Mouse (Mus musculus): Measurements from ENCODE around the gene Naa30.
"Not testable (repeated sequence)": the region's sequence is repeated elsewhere in the genome, so short reads cannot be mapped to it uniquely, and the experiment has no call there.

Naa30 gene

DNA sequence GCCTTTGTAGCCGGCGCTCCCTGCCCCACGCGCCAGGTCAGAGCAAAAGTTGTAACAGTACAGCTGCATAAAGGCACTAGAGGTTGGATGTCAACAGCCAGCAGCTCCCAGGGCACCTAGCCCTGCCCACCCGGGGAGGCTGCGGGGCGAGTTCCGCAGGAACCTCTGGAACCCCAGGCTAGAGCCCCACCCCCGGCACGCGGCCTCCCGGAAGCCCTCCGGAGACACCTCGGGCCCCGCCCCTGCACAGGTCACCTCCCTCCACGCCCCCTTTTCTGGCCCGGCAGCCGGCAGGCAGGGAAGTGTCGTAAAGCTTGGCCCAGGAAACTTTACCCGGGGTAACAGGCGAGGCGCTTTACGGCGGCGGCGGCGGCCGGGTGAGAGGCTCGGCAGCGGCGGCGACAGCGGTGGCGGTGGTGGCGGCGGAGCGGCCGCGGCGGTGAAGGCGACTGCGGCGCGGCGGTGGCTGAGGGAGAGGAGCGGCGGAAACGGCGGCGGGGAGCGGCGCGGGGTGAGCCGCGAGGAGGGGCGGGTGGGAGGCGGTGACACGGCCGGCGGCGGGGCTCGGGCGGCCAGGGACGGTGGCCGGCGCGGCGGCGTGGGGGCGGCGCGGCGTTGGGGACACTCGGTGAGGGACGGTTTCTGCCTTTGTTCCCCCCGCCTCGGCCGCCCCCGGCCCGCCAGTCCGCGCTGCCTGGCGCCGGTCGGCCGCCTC lies at the start of gene Naa30:
Gene Naa30, plus strand, starts transcription at position 360 of the 715 bp plus-strand sequence.
- DNase-seq (ENCODE audit: low read depth, low spot score) = peak; percentile 97

DNA sequence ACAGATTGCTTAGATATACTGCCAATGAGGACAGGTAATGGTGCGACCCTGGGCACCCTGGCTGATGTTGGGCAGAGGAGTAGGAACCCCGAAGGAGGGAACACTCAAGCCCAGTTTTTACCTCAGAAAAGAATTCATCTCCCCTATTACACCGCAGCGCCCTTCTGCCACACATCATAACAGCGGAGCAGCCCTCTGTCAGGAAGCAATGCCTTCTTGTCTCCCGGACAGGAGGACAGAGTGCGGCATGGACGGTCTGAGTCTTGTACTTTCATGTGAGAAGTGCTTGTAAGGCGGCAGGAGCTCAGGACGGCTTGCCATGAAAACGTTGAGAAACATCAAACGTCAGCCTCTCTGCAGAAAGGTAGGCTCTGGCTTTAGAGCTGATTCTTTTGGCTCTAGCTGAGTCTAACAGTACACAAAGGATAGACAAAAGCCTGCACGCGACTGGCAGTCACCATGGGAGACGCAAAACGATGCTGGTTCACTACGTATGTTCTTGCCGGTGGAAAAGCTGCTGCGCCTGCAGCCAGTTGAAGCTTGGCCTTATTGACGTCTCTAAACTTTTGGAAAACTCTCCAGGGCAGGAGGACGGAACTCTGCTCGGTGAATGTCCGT lies 44.8 kb upstream of the Naa30 start:
- DNase-seq (ENCODE audit: low read depth, low spot score) = no peak

DNA sequence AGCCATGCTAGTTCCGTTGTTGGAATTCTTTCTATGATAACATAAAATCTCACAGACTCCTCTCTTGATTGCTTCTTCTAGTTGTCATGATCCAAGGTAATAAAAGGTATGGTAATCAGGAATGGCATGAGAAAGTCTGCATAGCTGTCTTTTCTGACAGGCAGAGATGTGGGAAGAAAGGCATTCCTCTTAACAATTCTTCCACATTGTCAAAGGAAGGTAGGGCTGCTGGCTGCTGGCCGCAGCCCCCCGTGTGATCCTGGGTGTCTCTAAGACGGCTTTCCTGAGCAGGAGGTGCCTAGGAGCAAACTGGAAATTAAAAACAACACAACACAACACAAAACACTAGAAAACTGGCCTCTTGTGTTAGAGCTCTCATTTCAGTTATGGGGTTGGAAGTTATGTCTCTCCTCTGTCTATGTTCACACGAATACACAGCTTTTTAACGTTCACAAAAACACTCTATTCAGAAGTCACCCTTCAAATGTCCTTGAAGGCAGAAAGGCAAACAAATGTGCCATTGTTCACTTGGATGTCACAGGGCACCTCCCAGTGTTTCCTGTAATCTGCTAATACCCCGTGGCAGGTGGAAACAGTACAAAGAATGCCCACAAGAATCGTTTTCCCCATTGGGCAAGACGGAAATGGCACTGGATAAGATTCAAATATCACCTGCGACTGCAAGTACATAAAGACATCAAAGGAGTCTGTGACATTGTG lies 43.3 kb upstream of the Naa30 start:
- no peak for DNase-seq (ENCODE audit: low read depth, low spot score)

DNA sequence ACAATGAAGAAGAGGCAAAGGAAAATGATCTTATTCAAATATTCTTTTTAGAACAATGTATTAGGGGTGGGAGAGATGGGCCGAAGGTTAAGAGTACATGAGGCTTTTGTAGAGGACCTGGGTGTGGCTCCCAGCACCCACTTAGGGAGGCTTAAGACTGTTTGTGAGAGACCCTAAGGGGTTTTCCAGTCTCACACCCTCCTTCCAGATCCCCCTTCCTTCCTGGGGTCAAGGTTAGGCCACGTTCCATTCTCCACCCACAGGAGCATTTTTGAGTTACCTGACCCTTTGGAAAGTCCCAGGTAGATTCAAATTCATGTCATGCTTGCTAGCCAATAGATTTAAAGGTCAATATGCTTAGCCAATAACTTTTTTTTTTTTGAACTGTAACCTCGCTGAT lies 39.6 kb upstream of the Naa30 start:
- DNase-seq (ENCODE audit: low read depth, low spot score) = no peak

DNA sequence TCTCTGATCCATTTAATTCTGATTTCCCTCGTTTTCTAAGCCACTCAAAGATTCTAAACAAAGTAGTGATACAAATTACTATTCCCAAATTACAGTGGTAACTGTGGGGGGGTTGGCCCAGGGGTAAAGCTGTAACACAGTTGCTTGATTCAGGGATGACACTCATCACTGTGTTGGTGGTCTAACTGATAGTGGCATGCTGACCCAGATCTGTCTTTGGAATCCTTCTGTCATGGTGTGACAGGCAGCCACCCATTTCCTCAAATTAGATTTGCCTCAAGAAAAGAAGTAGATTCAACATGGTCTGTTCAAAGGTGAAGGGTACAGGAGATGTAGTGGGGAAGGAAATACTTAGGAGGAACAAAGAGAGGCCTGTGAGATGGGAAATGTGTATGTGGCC lies 33.9 kb upstream of the Naa30 start:
- no peak for DNase-seq (ENCODE audit: low read depth, low spot score)

DNA sequence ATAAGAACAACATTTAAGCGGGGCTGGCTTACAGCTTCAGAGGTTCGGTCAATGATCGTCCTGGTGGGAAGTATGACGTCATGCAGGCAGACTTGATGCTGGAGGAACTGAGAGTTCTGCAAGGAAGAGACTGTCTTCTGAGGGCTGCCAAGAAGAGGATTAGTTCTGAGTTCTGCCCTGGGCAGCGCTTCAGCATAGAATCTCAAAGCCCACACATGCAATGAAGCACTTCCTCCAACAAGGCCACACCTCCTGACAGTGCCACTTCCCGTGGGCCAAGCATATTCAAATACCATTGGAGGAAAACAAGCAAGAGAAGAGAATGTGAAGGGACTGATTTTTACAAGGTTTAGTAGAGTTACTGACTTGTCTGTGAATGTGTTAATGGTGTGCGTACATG lies 31.3 kb upstream of the Naa30 start:
- DNase-seq (ENCODE audit: low read depth, low spot score) = no peak

DNA sequence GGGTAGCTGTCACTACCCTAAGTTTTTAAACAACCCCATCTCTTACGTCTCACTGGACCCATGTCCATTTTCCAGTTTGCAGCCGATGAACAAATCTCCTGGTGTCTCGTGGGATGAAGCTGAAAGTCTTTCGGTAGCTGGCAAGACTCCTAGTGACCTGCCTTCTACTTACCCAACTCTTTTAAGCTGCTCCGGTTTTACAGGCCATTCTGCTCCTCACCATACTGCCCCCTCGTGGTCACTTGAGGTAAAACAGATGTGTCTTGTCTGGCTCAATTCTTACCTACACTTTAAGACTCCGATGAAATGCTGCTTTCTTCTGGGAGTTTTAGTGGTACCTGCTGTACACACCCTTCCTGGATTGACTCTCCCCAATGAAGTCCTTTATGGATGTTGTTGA lies 18.2 kb upstream of the Naa30 start:
- DNase-seq (ENCODE audit: low read depth, low spot score) = peak; percentile 87

DNA sequence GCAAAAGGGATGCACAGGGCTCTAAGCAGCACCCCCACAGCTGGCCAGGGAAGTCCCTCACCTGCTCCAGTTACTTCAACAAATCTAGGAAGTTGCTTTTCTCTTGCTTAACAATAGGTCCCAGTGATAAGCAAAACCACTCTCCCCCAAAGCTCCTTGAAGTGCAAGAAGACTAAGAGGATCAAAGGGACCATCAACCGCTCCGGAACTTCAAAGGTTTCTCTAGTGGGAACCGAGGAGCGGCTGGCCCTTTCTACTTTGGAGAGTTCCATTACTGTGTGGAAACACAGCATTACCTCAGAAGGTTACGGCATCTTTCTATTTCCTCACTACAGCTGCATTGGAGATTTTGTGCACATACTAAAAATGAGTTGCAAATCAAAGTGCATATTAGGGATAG lies 16.5 kb upstream of the Naa30 start:
- DNase-seq (ENCODE audit: low read depth, low spot score) = peak; percentile 29

DNA sequence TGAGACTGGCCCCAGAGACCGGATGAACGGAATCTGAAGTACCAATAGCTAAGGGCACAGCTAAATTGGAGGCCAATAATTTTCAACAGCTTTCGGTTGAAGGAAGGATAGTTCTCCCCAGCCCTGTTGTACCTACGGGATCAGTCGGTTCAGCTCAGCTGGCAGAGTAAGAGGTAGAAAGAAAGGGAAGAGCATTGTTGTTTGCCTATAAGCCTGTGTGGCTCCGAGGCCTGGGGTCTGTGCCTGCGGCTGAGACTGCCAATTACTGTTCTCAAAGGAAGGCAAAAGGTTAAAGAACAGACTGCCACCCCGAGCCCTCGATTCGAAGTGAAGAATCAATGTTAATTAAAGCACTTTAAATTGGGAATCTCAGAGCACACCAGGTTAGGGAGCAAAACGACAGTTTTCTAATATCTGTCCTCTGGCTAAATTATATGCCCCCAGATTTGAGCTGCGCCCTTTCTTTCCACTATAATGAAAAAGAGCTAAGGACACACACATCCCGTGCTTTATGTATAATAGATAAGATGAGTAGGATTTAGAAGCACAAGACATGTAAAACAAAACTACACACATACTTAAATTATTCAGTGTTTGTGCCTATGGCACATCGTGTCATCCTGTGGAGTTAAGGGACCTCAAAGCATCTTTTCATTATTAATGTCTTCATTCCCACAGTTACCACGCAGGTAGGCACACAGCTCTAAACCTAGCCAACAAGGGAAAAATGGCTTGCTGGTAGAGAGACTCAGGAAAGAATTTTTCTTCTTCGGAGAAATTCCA lies 13.7 kb upstream of the Naa30 start:
- no peak for DNase-seq (ENCODE audit: low read depth, low spot score)

DNA sequence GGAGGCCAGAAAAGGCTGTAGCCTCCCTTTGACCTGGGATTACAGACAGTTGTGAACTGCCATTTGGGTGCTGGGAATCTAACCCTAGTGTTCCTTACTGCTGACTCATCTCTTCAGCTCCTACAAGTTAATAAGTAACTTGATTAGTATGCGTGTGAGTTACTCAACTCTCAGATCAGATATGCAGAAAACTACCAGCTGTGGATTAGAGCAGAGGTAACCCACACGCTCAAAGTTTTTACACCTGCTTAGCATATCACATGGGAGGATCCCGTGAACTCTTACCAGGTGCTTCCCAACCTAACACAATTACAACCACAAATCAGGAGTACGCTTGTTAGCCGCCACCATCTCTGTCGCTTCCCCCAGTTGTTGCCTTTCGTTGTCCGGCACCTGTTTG lies 740 bp upstream of the Naa30 start:
- DNase-seq (ENCODE audit: low read depth, low spot score) = peak; percentile 38

DNA sequence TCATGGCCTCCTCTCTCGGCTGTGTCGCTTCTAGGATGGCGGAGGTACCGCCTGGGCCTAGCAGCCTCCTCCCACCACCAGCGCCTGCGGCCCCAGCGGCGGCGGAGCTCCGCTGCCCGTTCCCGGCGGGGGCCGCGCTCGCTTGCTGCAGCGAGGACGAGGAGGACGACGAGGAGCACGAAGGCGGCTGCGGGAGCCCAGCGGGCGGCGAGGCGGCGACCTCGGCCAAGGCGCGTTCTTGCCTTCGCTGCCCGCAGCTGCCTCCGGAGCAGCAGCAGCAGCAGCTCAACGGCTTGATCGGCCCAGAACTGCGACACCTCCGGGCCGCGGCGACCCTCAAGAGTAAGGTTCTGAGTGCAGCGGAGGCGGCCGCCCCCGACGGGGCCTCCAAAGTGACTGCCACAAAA lies 559 bp downstream of the Naa30 start:
- peak; percentile 78 for DNase-seq (ENCODE audit: low read depth, low spot score)

DNA sequence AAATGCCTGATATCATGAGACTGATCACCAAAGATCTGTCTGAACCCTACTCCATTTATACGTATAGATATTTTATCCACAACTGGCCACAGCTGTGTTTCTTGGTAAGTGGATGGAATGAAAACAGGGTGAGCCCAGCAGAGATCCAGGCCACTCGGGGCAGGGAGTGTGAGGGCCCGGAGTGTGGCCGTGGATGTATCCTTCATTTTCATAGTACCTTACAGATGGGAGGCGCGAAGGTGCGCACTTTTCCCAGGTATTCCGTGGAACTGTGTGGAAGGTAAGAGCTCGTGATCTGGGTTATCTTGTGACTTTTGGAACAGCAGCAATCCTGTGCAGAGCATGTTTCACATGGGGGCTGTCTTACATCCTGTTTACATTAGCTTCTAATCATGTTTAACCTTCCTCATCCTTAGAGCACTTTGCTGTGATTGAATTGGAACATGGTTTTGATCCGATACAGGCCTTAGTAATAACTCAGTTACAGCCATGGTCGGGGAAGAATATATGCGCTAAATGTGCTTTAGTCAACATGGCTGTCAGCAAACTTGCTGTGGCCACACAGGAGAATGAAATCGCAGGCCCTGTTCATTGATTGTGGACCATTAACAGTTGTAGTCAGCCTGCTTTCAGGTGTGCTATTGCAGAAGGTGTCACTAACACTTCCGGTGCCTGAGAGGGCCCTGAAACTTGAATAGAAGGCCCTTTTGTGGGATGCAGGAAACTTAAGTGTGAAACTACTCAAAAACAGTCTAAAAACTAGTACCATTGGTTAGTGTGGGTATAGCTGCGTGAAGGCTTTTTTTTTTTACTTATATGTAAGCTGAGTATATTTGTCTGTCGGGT lies 1.5 kb downstream of the Naa30 start:
- peak; percentile 35 for DNase-seq (ENCODE audit: low read depth, low spot score)

DNA sequence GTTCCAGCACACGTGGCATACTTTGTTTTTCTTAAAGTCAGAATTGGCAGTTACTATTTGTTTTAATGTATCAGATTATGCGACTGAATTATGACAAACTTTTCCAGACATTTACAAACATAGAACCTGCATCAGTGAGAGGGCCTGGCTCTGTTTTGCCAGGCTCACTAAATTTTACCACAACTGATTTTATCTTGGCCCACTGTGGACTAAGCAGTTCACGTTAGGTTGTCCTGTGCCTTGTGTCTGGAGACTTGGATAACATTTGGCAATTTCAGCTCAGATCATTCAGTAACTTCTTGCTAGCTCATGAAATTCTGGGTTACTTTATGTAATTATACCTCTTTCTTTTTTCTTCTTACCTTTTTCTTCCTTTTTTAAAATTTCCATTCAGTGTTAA lies 7.7 kb downstream of the Naa30 start:
- no peak for DNase-seq (ENCODE audit: low read depth, low spot score)

DNA sequence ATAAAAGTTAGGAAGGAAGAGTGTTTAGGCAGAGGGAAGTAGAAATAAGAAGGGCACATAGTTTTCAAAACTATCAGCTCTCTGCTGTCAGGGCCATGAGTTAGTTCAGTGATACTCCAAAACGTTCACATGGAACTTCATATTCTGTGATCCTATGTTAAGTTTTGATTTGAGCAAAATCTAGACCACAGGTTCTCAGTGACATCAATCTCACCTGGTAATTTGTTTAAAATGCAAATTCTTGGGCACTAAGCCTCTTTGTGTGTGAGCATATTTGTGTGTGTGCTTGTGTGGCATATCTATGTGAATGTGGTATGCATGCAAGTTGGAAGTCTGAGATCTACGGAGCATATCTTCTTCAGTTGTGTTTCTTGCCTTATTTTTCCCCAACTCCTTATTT lies 14.2 kb downstream of the Naa30 start:
- no peak for DNase-seq (ENCODE audit: low read depth, low spot score)

DNA sequence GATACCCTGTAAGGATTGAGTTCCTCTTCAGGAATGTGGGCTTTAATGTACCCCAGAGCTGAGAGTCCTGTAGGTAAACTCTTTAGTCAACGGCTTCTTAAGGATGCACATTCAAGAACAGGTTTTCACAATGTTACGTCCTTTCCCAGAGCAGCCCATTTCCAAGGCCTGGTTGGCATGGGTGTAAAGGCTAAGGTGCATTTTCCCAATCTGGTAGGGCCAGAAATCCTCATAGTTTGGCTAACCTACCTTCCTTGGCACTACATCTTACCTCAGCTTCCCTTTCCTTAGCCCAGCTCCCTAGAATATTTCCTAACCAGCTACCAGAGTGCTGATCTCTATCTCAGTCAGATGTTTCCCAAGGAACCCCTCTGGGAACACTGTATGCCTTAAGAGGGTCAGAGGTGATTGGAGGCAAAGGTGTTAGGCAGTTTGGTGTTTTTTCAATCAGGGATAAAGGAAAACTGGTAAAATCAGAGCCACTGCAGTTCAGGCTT lies 25.1 kb downstream of the Naa30 start:
- no peak for DNase-seq (ENCODE audit: low read depth, low spot score)

DNA sequence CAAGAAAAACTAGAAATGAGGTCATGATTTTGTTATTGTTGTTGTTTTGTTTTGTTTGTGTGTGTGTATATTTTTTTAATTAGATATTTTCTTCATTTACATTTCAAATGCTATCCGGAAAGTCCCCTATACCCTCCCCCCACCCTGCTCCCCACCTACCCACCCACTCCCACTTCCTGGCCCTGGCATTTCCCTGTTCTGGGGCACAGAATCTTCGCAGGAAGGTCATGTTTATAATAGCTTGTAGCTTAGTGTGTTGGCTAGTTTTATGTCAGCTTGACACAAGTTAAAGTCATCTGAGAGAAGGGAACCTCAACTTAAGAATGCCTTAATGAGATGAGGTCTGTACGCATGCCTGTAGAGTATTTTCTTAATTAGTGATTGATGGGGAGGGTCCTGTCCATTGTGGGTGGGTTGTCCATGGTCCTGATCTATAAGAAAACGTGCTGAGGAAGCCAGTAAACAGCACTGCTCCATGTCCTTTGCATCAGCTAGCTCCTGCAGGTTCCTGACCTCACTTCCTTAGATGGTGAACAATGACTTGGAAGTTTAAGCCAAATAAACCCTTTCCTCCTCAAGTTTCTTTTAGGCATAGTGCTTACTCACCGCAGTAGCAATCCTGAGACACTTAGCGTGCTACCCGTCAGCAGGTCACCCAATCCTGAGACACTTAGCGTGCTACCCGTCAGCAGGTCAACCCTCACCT lies 29.2 kb downstream of the Naa30 start:
- no peak for DNase-seq (ENCODE audit: low read depth, low spot score)

DNA sequence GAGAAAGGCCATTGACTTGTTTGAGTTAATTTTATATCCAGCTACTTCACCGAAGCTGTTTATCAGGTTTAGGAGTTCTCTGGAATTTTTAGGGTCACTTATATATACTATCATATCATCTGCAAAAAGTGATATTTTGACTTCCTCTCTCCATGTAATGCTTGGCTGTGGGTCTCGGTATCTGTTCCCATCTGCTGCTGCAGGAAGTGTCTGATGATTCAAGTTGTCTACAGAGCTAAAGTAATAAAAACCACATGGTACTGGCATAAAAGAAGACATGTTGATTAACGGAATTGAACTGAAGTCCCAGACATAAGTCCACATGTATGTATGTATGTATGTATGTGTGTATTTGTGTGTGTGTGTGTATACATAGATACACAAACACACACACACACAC lies 38.2 kb downstream of the Naa30 start:
- DNase-seq (ENCODE audit: low read depth, low spot score) = not testable (repeated sequence)

DNA sequence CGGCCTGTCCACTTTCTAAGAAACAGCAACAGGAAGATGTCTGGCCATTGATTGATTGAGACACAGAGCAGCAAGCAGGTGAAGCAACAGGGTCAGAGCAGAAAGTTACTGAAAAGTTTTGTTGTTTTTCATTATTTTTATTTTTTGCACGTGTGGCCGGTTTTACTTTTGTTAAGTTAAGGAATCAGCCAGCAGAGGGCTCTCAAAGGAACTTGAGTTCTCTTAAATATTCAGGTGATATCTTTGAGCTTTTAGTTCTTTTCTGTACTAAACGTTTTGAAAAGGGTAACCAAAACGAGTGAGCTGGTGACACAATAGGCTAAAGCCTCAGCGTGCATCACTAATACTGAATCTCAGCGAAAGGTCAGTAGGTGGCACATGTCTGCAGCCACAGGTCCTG lies 46.7 kb downstream of the Naa30 start:
- peak; percentile 40 for DNase-seq (ENCODE audit: low read depth, low spot score)

DNA sequence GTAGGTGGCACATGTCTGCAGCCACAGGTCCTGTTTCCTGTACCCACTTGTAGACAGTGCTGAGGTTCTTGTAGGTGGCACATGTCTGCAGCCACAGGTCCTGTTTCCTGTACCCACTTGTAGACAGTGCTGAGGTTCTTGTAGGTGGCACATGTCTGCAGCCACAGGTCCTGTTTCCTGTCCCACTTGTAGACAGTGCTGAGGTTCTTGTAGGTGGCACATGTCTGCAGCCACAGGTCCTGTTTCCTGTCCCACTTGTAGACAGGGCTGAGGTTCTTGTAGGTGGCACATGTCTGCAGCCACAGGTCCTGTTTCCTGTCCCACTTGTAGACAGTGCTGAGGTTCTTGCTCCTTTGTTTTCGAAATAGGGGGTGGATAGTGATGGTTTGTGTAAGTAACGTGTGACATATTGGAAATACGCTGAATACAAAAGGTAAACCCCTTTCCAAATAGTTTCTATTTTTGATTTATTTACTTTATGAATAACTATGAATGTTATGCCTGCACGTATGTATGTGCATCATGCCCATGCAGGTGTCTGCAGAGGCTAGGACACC lies 47.5 kb downstream of the Naa30 start:
- DNase-seq (ENCODE audit: low read depth, low spot score) = peak; percentile 53

DNA sequence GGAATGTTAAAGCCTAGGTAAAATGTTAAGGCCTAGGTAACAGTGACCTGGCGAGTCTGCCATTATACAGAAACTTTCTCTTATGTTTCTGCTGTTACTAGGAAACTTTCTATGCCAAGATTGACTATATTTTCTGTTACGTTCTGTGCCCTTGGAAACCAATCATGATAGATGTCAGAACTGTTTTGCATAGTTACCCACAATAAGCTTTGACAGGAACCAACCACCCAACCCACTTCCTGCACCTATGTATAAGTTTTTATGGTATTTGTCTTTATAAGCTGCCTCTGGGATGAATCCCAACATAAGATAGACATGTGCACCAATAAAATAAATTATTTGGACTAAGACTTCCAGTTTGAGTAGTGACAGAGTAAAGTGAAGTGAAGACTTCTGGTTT lies 49.7 kb downstream of the Naa30 start:
- DNase-seq (ENCODE audit: low read depth, low spot score) = peak; percentile 80
